ENCODE assay signal across 17 mouse cellular contexts in genomic region chr6:125319919-125320296, GRCm38 (mm10). TPM values are rescaled to one million over a fixed set of nuclear protein-coding genes. Genes with fewer than 3 reads are reported as not detected.
"Had no signal": no experiment of that assay in that cellular context is flagged by ENCODE, and none has a peak within 500 bp of the region (broad histone marks: within the 10 kb centered on the region; RNA-seq: fewer than 3 reads in every experiment).

No protein-coding gene starts in this region.

- H3K9me3 ChIP-seq: midbrain, embryonic 13.5 days; neural tube, embryonic 15.5 days had no signal

- H3K9ac ChIP-seq: liver, embryonic 14.5 days; midbrain, embryonic 13.5 days; neural tube, embryonic 15.5 days had no signal

- DNase-seq: liver; right cerebral cortex, adult 18-20 months; right cerebral cortex, postnatal 25 days; thymus, adult 18-20 months; thymus, postnatal 14 days had no signal

- H3K27ac ChIP-seq: left cerebral cortex, adult 2 months; liver, embryonic 14.5 days; macrophage; midbrain, embryonic 13.5 days; neural tube, embryonic 15.5 days had no signal

- H3K4me2 ChIP-seq: midbrain, embryonic 13.5 days; neural tube, embryonic 15.5 days had no signal

- ATAC-seq: intestine, embryonic 16.5 days; midbrain, embryonic 13.5 days had no signal

- H3K4me3 ChIP-seq: left cerebral cortex, adult 2 months; midbrain, embryonic 13.5 days; myocyte; neural tube, embryonic 15.5 days had no signal

- H3K36me3 ChIP-seq: midbrain, embryonic 13.5 days; neural tube, embryonic 15.5 days had no signal

RNA-seq across cellular contexts. Expression of gene Tuba3a, which starts 34.1 kb away (rescaled TPM):
- total RNA-seq: layer of hippocampus, postnatal 25 days; left cerebral cortex, adult 2 months; left cerebral cortex, postnatal 14 days; megakaryocyte-erythroid progenitor cell, adult 5-6 weeks had no signal
- polyA plus RNA-seq: kidney, embryonic 14.5 days; liver, embryonic 14.5 days; macrophage; myocyte; neural tube, embryonic 15.5 days; small intestine, adult 2 months had no signal
